Mouse (Mus musculus) megakaryocyte-erythroid progenitor cell, adult 5 weeks (primary cell): ENCODE measurements around the gene Zfp809. TPM values are rescaled to one million over a fixed set of nuclear protein-coding genes. Genes with fewer than 3 reads are reported as not detected.

Source experiments
- polyA plus RNA-seq: library from polyadenylated mRNA; stranded (reverse); fragments of >175 nt; gene quantifications from 2 replicates; pipeline ENCODE4 v1.2.3, GENCODE M21; 2012

The Zfp809 gene
- polyA plus RNA-seq, result 3.2 and 4.1 TPM in 2 replicates

GRCm38 (mm10) chr9:22225581-22226388 lies at the start of gene Zfp809:
Zfp809 (plus strand) TSS chr9:22225714.

GRCm38 (mm10) chr9:22188025-22188611 lies 37.4 kb upstream of the Zfp809 start, which contains the start of gene Zfp872:
Zfp872 (plus strand) TSS chr9:22188090.

GRCm38 (mm10) chr9:22259184-22260091 lies 33.9 kb downstream of the Zfp809 start, which contains the start of gene Zfp599:
Zfp599 (minus strand) TSS chr9:22259895.

Other genes with a start within 250 kb of the Zfp809 start
- gene Rgl3, start 236.3 kb upstream of the Zfp809 start, polyA plus RNA-seq, result 0.03 and 0.11 TPM in 2 replicates
- not detected in 2 replicates for gene Ccdc151, start 223.1 kb upstream of the Zfp809 start, polyA plus RNA-seq
- 202 and 244 TPM in 2 replicates for gene Prkcsh, start 222.9 kb upstream of the Zfp809 start, polyA plus RNA-seq
- 0.02 and 0.03 TPM in 2 replicates for gene Elavl3, start 173.7 kb upstream of the Zfp809 start, polyA plus RNA-seq
- not detected in 2 replicates for gene Gm49318, start 154.5 kb upstream of the Zfp809 start, polyA plus RNA-seq
- 19.3 and 24.5 TPM in 2 replicates for gene Zfp653, start 154.3 kb upstream of the Zfp809 start, polyA plus RNA-seq
- 30.5 and 33.6 TPM in 2 replicates for gene Ecsit, start 140.3 kb upstream of the Zfp809 start, polyA plus RNA-seq
- gene Cnn1, start 126.5 kb upstream of the Zfp809 start, polyA plus RNA-seq, result 0.06 TPM in 1 of 2 replicates, not detected in the other
- 75.1 and 88.1 TPM in 2 replicates for gene Elof1, start 108.5 kb upstream of the Zfp809 start, polyA plus RNA-seq
- gene Acp5, start 90.0 kb upstream of the Zfp809 start, polyA plus RNA-seq, result 9.1 and 11.8 TPM in 2 replicates
- 77.0 and 80.8 TPM in 2 replicates for gene Pigyl, start 68.9 kb upstream of the Zfp809 start, polyA plus RNA-seq
- gene Zfp872, start 37.6 kb upstream of the Zfp809 start, polyA plus RNA-seq, result not detected in 2 replicates
- 0.05 and 0.14 TPM in 2 replicates for gene Zfp599, start 34.2 kb downstream of the Zfp809 start, polyA plus RNA-seq
- gene Zfp810, start 81.9 kb downstream of the Zfp809 start, polyA plus RNA-seq, result 1.4 and 2.7 TPM in 2 replicates
- 3.3 and 4.0 TPM in 2 replicates for gene Anln, start 163.5 kb downstream of the Zfp809 start, polyA plus RNA-seq
- 0.70 and 1.1 TPM in 2 replicates for gene 9530077C05Rik, start 185.8 kb downstream of the Zfp809 start, polyA plus RNA-seq
- gene Gm17545, start 228.6 kb downstream of the Zfp809 start, polyA plus RNA-seq, result not detected in 2 replicates
- 97.3 and 120 TPM in 2 replicates for gene Rp9, start 244.0 kb downstream of the Zfp809 start, polyA plus RNA-seq